Mouse (Mus musculus) urinary bladder, postnatal 36 days (tissue): ENCODE results near the gene Pou2f2.
A peak's percentile ranks its signal among the peaks of the same experiment; 100 is the strongest.
"Not testable (repeated sequence)": the region's sequence is repeated elsewhere in the genome, so short reads cannot be mapped to it uniquely, and the experiment has no call there.

Experiments
- DNase-seq, 2 experiments: peaks; one replicate each; pipeline ENCODE4 v3.0.0; 2022; ENCODE audit warnings: low spot score in 2 of 2, mixed read lengths in 1 of 2

Gene Pou2f2

DNA sequence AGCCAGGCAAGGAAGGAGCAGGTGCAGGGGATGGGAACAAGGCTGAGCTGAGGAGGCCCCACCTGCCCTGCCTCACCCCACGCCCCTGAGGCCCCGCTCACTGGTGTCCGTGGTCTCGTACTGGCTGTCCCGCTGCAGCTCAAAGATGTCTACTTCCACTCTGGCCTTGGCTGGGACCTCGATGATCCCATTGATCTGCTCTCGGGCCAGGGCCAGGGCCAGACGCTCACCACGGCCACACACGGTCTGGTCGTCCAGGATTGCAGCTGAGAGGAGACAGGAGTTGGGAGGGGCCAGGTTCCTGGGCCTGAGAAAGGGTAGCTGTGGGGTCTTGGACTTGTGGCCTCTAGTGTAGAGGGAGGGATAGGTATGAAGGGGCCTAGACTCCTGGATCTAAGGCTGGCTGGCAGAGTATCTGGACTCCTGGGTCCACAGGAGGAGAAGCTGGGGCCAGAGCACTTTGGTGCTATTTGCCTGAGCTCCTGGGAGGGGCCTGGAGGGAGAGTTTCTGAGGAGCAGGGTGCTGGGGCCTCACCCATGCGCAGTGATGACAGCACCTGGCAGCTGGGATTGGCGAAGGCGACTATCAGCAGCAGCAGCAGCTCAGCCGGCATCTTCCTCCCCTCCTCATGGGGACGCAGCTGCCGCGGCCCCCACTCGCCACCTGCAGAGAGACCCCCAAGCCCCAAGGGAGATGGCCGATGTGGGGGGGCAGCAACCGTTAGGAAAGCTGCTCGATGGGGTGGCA, 111.4 kb downstream of the Pou2f2 start:
- no peak for DNase-seq

GRCm38 (mm10) chr7:25067338-25067737, 112.2 kb downstream of the Pou2f2 start:
- peak; percentile 20 to 42 for DNase-seq

- DNase-seq = no peak
These were observed 115.6 kb downstream of the Pou2f2 start for GRCm38 (mm10) chr7:25063900-25064299.

DNA sequence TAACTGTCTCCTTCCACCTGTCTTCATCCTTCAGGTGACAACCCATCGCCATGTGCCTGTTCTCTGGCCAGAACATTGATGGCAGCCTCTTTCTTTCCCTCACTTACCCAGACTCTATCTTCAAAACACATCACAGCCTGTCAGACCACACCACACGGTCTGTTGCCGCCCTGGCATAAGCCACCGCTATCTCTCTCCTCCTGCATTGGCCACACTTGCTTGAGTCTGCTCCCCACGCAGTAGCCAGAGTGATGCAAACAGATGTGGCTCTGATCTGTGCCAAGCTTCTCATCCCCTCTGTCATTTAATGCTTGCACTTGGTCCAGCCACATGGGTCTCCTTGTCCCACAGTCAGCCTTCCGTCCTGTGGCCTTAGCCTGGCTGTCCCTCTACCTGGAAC, 116.2 kb downstream of the Pou2f2 start:
- no peak for DNase-seq

GRCm38 (mm10) chr7:25058836-25059235, 120.7 kb downstream of the Pou2f2 start:
- peak in 1 of 2 experiments; percentile 60 for DNase-seq

- no peak for DNase-seq
These were observed 121.1 kb downstream of the Pou2f2 start for GRCm38 (mm10) chr7:25058394-25058793.

- DNase-seq = no peak
These were observed 121.6 kb downstream of the Pou2f2 start for GRCm38 (mm10) chr7:25057888-25058287.

- no peak for DNase-seq
These were observed 122.6 kb downstream of the Pou2f2 start for GRCm38 (mm10) chr7:25056951-25057350.

DNA sequence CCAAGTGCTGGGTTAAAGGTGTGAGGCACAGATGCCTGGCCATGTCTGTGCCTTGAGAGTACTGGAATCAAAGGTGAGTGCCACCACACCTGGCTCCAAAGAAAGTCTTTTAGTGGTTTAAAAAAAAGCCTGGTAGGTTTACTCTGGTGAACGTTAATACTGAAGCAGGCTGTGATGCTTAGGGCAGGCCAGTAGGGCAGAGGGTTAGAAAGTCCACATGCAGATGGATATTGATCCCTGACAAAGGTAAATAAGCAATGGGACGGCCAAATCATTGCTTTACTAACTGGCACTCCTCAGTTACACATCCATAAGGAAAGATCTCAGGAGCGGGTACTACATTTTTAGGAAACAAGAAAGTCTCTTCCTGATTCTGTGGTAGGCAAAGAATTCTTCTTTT, 126.9 kb downstream of the Pou2f2 start:
- DNase-seq = no peak

DNA sequence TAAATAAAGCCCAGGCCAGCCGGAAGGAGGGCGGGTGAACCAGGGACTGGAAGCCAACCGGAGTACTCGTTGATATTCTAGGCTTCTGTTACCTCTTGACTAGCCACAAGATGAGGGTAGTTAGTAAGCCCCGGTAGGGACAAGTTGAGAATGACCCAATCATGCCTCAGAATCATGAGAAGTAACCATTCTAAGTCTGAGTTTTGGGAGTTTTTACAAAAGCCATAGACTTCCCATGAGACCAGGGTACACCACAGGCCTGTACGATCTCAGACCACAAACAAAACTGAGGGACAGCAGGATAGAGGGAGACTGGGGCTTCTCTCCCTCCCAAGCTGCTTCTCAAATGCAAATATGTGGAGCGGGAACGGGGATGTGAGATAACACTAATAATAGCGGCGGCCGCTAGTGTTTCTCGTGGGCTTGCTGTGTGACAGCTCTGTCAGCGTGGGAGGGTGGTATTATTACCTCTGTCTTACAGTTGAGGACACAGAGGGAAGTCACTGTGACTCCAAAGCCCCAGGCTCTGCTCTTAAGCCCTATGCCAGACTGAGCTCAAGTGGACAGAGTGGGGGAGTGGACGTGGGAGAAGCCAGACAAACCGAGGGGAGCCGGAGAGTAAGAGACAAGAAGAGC, 130.1 kb downstream of the Pou2f2 start:
- no peak for DNase-seq

GRCm38 (mm10) chr7:25047363-25047762, 132.2 kb downstream of the Pou2f2 start:
- peak in 1 of 2 experiments; percentile 30 for DNase-seq

DNA sequence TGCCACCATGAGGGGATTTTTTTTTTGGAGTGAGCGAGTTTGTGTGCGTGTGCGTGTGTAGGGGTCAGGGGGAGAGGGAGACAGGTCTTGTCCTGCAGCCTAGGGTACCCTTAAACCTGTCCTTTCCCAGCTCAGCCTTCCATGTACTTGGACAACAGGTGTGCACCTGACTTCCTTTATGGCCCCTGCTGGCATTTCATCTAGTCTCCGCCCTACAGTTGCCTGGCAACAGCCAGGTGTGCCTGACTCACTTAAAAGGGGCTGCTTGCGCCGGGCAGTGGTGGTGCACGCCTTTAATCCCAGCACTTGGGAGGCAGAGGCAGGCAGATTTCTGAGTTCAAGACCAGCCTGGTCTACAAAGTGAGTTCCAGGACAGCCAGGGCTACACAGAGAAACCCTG, 134.9 kb downstream of the Pou2f2 start:
- DNase-seq = not testable (repeated sequence)

GRCm38 (mm10) chr7:25041921-25042320, 137.6 kb downstream of the Pou2f2 start:
- no peak for DNase-seq
